Mouse (Mus musculus) liver, adult (tissue): Measurements from ENCODE around the gene Ttf2.

Source experiments
- GATA4 ChIP-seq: IDR thresholded peaks from 2 replicates; pipeline ENCODE4 v1.6.1; 2014; ENCODE audit warnings: mild to moderate bottlenecking, low read length; ENCODE audit not compliant: insufficient replicate concordance

Gene Ttf2

DNA sequence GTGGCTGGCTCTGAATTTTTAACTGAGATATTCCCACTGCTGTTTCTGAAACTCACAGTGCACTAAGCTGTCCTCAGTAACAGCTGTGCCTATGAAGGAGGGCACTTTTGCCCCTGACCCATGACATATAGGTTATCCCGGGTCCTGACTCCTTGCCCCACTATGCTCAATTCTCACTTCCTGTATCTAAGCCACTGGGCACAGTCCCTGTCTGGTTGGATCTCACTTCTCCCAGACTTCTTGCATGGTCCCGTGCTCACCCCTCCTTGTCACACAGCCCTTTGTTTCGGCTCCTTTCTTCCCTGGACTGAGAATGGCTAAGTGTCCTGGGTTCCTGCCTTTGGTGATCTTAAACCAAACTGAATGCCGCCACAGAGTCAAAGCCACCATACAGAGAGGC, 24.8 kb upstream of the Ttf2 start:
- no peak for TF ChIP-seq GATA4

DNA sequence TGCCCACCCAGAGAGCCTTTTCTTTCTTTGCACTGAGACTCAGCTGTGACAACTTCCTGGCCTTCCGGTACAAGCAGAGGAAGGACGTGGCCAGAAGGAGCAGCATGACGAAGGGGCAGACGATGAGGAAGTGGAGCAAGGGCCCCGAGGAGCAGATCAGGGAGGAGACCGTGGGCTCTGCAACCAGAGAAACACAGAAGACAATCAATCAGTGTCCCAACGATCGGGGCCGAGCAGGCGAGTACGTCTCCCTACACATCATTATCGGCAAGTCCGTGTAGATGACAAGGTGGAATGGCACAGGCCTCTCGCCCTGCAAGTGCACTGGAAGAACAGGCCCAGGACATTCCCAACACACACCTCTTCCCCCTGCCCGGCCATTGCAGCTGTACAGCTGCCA, 24.3 kb upstream of the Ttf2 start:
- no peak for TF ChIP-seq GATA4

DNA sequence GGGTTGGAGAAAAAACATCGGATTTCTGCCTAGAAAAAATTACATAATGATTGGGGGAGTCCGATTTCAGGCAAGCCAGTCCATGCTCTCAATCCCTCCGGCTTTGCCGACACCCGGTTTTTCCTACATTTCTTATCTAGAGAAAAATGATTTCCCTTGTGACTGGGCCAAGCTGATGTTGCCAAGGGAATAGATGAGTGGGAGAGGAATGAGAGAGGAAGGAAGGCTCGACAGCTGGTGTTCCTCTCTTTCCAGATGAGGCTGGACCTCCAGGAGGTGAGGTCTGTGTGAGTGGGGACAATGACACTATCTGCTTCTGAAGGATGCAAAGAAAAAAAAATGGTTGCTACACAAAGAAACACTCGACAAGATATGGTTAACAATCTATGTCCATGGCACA, 23.7 kb upstream of the Ttf2 start:
- no peak for TF ChIP-seq GATA4

DNA sequence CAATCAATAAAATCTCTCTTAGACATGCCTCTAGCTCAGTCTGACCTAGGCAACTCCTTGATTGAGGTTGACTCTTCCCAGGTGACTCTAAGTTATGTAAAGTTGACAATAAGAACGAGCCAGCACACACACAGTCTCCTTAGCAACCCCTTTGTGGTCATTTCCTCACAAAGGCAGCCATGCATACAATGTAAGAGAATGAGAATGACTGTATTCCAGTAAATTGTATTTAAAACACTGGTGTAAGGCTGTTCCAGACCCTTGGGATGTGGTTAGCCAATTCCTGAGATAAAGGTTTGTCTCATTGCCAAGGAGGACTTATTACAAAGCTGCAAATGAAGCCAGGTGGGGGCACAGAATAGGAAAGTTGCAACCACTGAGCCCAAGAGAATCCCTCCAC, 20.8 kb upstream of the Ttf2 start:
- TF ChIP-seq GATA4 = no peak

DNA sequence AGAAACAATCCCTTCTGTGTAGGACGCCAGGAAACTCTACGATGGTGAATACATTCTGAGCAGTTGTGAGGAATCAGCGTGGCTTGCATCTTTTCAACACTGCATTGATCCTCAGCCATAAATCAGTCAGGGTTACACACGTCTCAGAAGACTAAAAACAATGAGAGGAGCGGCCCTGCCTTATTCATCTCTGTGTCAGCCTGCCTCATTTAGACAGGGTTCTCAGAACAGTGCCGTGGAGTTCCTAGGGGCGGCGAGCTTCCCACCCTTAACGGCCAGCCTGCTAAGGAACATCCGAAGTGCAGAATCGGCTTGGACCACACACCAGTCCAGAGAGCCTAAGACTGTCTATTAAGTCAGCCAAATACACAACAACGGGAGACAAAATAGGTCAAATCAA, 20.0 kb upstream of the Ttf2 start:
- TF ChIP-seq GATA4 = no peak

DNA sequence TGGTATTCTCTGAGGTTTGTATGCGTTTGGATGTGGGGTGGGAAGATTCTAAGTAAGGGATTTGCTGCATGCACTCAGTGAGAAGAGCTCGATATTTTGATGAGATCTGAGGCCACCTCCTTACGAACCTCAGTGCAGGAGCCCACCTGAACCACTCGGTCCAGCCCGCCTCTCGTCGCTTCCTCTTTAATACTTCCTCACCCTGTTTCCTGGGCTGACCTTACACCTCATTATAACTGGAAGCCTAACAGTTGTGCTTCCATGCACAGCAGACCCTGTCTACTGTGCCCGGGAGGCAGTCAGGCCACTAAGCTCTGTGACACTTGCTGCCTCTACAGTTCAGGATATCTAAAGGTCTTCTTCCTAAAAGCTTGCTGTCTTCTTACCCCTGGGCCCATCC, 9.8 kb upstream of the Ttf2 start:
- no peak for TF ChIP-seq GATA4

DNA sequence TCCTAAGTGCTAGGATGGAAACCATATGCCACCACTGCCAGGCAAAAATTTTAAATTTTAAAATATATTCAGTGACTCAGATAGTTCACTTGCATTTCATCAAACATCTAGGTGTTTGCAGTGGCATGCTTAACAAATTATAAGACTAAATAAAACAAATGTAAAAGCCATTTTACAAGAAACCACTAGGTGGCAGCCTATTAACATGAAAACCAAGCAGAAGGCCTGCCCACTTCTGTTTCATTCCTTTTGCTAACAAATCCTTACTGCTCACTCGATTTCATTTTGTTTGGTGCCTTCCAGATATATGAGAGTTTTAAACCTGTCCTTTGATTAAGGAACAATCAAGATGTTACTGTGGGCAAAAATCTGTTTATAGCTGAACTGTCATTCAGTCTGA, 4.4 kb upstream of the Ttf2 start:
- TF ChIP-seq GATA4 = no peak

DNA sequence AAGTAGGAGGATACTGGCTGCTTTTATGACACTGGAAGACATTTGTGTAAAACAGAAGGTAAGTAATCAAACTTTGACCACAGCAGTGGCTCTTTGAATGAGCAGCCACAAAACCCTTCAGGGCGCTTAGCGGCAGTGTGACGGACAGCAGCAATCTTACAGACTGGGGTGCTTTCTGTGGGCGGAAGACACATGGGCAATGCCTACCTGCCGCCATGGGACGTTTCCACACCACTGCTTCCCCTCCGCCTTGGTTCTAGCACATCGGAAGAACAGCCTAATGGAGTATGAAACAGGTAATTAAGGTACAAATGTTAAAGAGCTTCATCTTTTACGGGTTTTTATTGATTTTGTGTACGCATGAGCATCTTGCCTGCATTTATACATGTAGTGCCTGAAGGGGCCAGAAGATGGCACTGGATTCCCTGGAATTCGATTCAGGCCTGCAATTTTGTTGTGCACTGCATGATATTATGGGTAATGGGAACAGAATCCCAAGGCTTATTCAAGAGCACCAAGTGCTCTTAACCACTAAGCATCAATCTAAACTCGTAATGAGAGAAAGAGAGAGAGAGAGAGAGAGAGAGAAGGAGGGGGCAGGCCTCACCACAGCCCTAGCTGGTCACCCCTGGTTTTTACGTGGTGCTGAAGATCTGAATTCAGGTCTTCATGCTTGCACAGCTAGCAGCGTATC, 5.5 kb downstream of the Ttf2 start:
- no peak for TF ChIP-seq GATA4

DNA sequence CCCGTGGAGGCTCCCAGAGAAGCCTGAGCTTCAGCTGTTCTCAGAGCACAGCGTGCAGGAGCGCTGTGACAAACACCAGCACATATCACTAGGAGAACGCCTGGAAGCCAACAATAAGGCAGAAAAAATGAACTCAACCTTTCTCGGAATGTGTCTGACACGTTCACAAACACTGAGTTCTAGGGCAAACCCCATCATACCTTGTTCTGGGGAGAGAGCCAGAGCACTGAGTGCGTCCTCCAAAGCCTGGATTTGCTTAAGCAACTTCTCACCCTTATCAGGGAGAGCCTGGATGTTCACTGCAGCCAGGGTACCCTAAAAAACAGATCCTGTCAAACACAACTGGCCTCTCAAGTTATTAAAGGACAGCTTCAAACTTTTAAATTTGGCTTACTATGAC, 8.0 kb downstream of the Ttf2 start:
- no peak for TF ChIP-seq GATA4

DNA sequence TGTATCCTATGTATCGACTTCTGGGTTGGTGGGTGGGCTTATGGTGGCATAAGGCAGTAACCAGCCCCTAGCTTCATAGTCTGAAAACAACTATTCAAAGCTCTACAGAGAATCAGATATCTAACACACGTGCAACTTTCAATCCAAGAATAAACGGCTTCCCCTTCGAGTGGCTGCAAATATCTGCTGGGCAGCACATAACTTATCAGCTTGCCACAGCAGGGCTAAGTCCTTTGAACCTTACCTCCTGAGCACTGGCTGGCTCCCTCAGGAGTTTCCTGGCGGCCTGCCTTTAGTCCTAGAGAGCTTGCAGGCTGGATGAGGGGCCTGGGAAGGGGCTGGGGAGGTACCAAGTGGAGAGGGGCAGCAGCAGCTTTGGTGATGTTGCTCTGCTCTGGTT, 8.5 kb downstream of the Ttf2 start:
- no peak for TF ChIP-seq GATA4

DNA sequence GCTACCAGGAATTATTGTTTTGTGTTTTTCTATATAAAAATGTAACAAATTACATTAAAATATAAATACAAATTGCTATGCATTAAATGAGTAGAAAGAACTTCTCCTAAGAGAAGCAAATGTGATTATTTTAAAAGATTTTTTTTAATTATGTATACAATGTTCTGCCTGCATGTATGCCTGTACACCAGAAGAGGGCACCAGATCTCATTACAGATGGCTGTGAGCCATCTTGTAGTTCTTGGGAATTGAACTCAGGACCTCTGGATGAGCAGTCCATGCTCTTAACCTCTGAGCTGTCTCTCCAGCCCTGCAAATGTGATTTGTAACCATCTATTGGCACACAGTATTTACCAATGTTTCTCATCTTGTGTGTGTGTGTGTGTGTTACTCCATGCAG, 14.8 kb downstream of the Ttf2 start:
- TF ChIP-seq GATA4 = no peak

DNA sequence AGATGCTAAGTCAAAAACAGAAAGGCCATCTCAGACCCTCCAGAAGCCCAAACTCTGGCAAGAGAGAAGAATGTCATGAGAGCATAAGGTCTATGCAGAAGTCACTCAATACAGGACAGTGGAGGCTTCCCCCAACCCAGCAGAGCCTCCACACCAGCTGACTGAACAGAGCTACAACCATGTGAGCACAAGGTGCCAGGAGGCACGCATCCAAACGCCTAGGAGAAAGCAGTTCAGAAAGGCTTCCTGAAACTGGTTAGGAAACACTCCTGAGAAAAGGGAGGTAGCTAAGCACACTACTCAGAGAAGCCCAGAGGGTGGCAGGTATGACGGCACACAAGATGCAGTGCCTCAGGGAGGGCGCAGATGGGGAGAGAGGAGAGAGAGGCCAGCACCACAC, 17.9 kb downstream of the Ttf2 start:
- TF ChIP-seq GATA4 = no peak

DNA sequence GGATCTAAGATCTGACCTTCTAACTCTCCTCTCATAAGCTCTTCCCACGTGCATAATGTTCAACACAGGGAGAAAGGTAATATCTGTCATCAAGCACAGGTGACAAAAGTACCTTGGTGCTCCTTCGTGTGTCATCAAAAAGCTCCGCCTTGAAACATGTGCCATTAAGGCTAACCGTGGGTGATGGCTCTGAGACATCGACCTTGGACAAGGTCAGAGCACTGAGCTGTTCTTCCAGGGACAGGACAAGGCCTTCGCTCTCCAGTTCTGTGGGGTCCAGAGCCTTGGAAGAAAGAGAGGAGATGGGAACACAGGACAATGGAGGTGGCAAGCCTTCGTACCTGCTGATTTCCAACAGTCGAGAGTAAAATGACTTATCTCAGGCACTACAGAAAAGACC, 22.2 kb downstream of the Ttf2 start:
- no peak for TF ChIP-seq GATA4

DNA sequence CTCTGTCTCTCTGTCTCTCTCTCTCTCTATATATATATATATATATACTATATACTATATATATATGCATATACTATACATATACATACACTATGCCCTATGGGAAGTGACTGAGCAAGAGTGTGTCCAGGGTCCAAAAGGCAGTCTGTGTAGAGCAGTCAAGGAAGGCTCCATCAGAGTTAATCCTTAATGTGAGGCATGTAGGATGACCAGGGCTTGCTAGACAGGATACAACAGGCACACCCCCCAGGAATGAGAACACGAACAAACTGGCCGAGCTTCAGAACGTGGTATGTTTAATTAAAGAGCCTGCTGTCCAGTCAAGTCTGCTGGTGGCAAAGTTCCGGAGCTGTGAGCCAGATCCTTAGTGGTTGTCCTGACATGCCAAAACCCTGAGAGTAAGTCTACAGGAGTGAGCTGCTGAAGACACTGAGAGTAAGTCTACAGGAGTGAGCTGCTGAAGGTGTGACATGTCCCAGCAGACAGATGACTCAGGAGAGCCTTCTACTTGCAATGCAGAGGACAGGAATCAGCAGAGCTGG, 28.9 kb downstream of the Ttf2 start:
- no peak for TF ChIP-seq GATA4

DNA sequence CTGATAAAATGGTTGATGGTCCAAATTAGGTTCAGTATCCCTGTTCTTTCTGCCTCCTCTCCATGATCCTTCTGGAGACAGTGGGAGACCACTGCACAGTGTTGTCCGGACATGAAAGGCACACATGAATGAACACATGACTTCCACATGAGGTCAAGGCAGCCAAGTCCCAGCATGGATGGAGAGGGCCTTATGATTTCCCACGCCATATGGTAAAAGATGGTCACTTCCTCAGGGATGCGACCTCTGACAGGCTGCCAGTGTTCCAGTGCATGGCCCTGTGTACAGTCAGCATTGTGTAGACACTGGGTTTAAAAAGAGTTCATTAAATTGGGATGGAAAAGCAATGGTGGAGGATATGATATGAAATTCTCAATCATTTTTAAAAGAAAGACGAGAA, 31.3 kb downstream of the Ttf2 start:
- TF ChIP-seq GATA4 = no peak

DNA sequence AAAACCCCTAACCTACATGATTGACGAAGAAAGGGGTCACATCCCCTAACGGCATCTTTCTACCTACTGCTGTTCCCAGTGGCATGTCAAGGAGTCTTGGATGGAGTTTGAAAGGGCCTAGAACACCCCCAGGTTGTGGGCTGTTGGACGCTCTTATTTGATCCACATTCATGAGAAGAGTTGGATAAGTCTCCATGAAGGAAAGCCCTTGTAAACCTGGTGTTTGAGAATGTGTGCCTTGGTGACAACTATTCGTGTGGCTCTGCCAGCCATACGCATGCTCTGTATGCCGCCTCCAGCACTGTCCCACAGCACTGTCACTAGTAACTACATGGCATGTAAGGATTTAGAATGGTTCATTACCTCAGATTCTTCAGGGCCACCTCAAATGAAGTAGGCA, 33.3 kb downstream of the Ttf2 start:
- no peak for TF ChIP-seq GATA4

DNA sequence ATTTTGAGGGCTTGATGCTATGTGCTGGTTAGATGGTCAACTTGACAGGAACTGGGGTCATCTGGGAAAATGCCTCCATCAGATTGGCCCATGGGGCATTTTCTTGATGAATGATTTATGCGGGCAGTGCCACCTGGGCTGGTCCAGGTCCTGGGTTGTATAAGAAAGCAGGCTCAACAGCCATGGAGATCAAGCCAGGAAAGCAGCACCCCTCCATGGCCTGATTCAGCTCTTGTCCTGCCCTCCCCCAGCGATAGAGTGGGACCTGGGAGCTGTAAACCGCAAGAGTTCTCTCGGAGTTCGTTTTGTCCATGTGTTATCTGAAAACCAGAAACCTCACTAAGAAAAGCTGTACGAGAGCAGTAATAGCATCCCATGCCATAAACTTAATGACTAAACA, 33.9 kb downstream of the Ttf2 start:
- no peak for TF ChIP-seq GATA4
